Comparison of ENCODE assay signal across 8 mouse cellular contexts in the genomic region with DNA sequence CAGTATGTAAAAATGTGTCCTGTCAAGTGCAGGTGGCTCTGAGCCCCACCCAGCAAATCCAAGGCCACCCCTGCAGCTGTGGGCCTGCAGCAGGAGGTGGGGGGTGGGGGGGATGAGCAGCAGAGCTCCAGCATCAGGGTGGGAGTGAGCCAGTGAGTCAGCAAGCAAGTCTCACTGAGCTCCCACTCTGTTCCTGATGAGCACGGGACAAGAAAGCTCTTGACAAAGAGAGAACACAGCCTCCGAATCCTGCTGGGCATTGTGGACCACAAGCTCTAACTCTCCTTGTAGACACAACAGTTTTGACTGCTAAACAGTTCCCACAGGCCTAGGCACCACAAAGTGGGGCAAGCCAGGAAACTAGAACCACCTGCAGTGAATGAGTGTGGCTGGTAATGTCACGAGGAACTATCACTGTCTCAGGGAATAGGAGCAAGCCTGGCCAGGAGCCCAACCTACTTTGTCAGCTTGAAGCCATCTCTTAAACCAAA. TPM values are rescaled to one million over a fixed set of nuclear protein-coding genes. Genes with fewer than 3 reads are reported as not detected.
DNase-seq lines count a peak whose midpoint lies in the region; ATAC-seq and TF ChIP-seq lines count a peak whose summit lies in the region.

No protein-coding gene starts in this region.

- no peak for TF ChIP-seq POLR2A in thymus, adult 2 months (IDR thresholded peaks at IDR 0.05; ENCODE audit: control insufficient read depth, extremely low read depth, insufficient read depth, low read length, poor library complexity)

- no peaks in the 10 kb centered on the region for H3K9me3 ChIP-seq in intestine, embryonic 16.5 days (ENCODE audit: control insufficient read depth, low read length)

- TF ChIP-seq CTCF in thymus, adult 2 months (IDR thresholded peaks at IDR 0.05; ENCODE audit: borderline replicate concordance, control insufficient read depth, extremely low read depth, insufficient read depth, low read length, poor library complexity) = no peak

- DNase-seq in cerebellum, adult 11-12 months = peak; percentile 21
- no peak for DNase-seq in cerebellum, postnatal 4 days (ENCODE audit: low spot score in 2 of 2)
- DNase-seq in left cerebral cortex, adult 11 months (ENCODE audit: low spot score) = peak; percentile 48
- DNase-seq in left cerebral cortex, postnatal 4 days = no peak
- DNase-seq in thymus, adult 2 months = peak; percentile 62
- DNase-seq in gastrocnemius, adult 18-20 months (ENCODE audit: low spot score) = no peak
- DNase-seq in embryo, embryonic 9.5 days (ENCODE audit: extremely low spot score) = no peak

- H3K27ac ChIP-seq in intestine, embryonic 16.5 days (ENCODE audit: low read length) = peak overlapping the region; percentile 49
- H3K27ac ChIP-seq in thymus, adult 2 months (ENCODE audit: control insufficient read depth, insufficient read depth, low read length) = peak overlapping the region; percentile 90

- H3K36me3 ChIP-seq in intestine, embryonic 16.5 days (ENCODE audit: control insufficient read depth, insufficient read depth, low read length) = peaks cover 9% of the 10 kb centered on the region
- peaks cover 8% of the 10 kb centered on the region for H3K36me3 ChIP-seq in thymus, adult 2 months (ENCODE audit: control insufficient read depth, insufficient read depth, low read length)

- H3K4me3 ChIP-seq in intestine, embryonic 16.5 days (ENCODE audit: low read length) = no peak overlapping the region
- no peak overlapping the region for H3K4me3 ChIP-seq in thymus, adult 2 months (ENCODE audit: control insufficient read depth, insufficient read depth, low read length)

- ATAC-seq in intestine, embryonic 16.5 days = peak; percentile 80

- no peaks in the 10 kb centered on the region for H3K27me3 ChIP-seq in intestine, embryonic 16.5 days (replicated peaks; ENCODE audit: control insufficient read depth, insufficient read depth, low read length)
- no peaks in the 10 kb centered on the region for H3K27me3 ChIP-seq in thymus, adult 2 months (ENCODE audit: control insufficient read depth, insufficient read depth, low read length)

- H3K4me2 ChIP-seq in intestine, embryonic 16.5 days (ENCODE audit: low read depth, low read length) = no peak overlapping the region

- 47% methylated on average over 3 of the region's 3 CpGs for WGBS in intestine, embryonic 16.5 days
- 1% methylated on average over 3 of the region's 3 CpGs for WGBS in thymus, adult 2 months

- no peak overlapping the region for H3K9ac ChIP-seq in intestine, embryonic 16.5 days (ENCODE audit: low read depth, low read length)

- intact Hi-C loops in left cerebral cortex, postnatal 4 days (cut with DNase I) = no loop called here

- peaks cover 15% of the 10 kb centered on the region for H3K4me1 ChIP-seq in intestine, embryonic 16.5 days (ENCODE audit: control insufficient read depth, insufficient read depth, low read length)
- peaks cover 31% of the 10 kb centered on the region for H3K4me1 ChIP-seq in thymus, adult 2 months (replicated peaks; ENCODE audit: control insufficient read depth, insufficient read depth, low read length)

RNA-seq across cellular contexts. Expression of a gene that starts 45.6 kb away (rescaled TPM):
- total RNA-seq in left cerebral cortex, postnatal 4 days (2021) = under 1 TPM in 1 of 2 experiments, not detected in 1; 0.24 TPM
- polyA plus RNA-seq in intestine, embryonic 16.5 days (2015; fragmentation: Nextera tagmentation; extraction: Ambion mirVana) = 0.45 and 0.62 TPM in 2 replicates
- 0.09 and 0.10 TPM in 2 replicates for polyA plus RNA-seq in thymus, adult 2 months (2012; rRNA removed)
- total RNA-seq in gastrocnemius, adult 18-20 months (2021) = under 1 TPM in 1 of 2 experiments, not detected in 1; 0.14 TPM

RNA-seq across cellular contexts. Expression of a gene that starts 46.0 kb away (rescaled TPM):
- 100 to 1,000 TPM; 109 to 117 TPM for total RNA-seq in left cerebral cortex, postnatal 4 days (2021)
- polyA plus RNA-seq in intestine, embryonic 16.5 days (2015; fragmentation: Nextera tagmentation; extraction: Ambion mirVana) = 28.4 and 33.3 TPM in 2 replicates
- polyA plus RNA-seq in thymus, adult 2 months (2012; rRNA removed) = 52.1 and 62.2 TPM in 2 replicates
- total RNA-seq in gastrocnemius, adult 18-20 months (2021) = 10 to 100 TPM; 65.0 to 70.0 TPM

Comparison
In these comparisons a context has a peak if more than half of its experiments do, and no peak if none do; other contexts are left out.
1. DNase-seq: peak in cerebellum, adult 11-12 months (single experiment), left cerebral cortex, adult 11 months (single experiment) and thymus, adult 2 months (single experiment); none in cerebellum, postnatal 4 days (0 of 2), left cerebral cortex, postnatal 4 days (single experiment), gastrocnemius, adult 18-20 months (single experiment) and embryo, embryonic 9.5 days (single experiment).